Mouse (Mus musculus): Measurements from ENCODE around the gene Epb41. TPM values are rescaled to one million over a fixed set of nuclear protein-coding genes. Genes with fewer than 3 reads are reported as not detected.

The Epb41 gene
- polyA plus RNA-seq, 1 experiment = 22.7 TPM

- no peak for DNase-seq (ENCODE audit: low read depth)
Measured at GRCm38 (mm10) chr4:132074077-132074932, 816 bp downstream of the Epb41 start, which contains the start of gene Gm10300. Gm10300 (plus strand) TSS chr4:132074697.

GRCm38 (mm10) chr4:132072946-132073345, 2.2 kb downstream of the Epb41 start:
- DNase-seq (ENCODE audit: low read depth) = no peak

GRCm38 (mm10) chr4:132072156-132072555, 3.0 kb downstream of the Epb41 start:
- no peak for DNase-seq (ENCODE audit: low read depth)

- DNase-seq (ENCODE audit: low read depth) = no peak
Measured at GRCm38 (mm10) chr4:132071674-132072073, 3.4 kb downstream of the Epb41 start.

- DNase-seq (ENCODE audit: low read depth) = no peak
Measured at GRCm38 (mm10) chr4:132067938-132068235, 7.2 kb downstream of the Epb41 start.

GRCm38 (mm10) chr4:132067112-132067937, 7.8 kb downstream of the Epb41 start:
- DNase-seq (ENCODE audit: low read depth) = no peak

GRCm38 (mm10) chr4:132066101-132066773, 8.9 kb downstream of the Epb41 start:
- no peak for DNase-seq (ENCODE audit: low read depth)

GRCm38 (mm10) chr4:132065578-132065977, 9.5 kb downstream of the Epb41 start:
- DNase-seq (ENCODE audit: low read depth) = no peak

- no peak for DNase-seq (ENCODE audit: low read depth)
Measured at GRCm38 (mm10) chr4:132064550-132064949, 10.6 kb downstream of the Epb41 start.

GRCm38 (mm10) chr4:132062934-132063884, 11.9 kb downstream of the Epb41 start:
- no peak for DNase-seq (ENCODE audit: low read depth)

- no peak for DNase-seq (ENCODE audit: low read depth)
Measured at GRCm38 (mm10) chr4:132062289-132062688, 12.8 kb downstream of the Epb41 start.

- no peak for DNase-seq (ENCODE audit: low read depth)
Measured at GRCm38 (mm10) chr4:132060040-132060832, 14.9 kb downstream of the Epb41 start.

- no peak for DNase-seq (ENCODE audit: low read depth)
Measured at GRCm38 (mm10) chr4:132059541-132059940, 15.6 kb downstream of the Epb41 start.

GRCm38 (mm10) chr4:132057311-132057710, 17.8 kb downstream of the Epb41 start:
- DNase-seq (ENCODE audit: low read depth) = no peak

- no peak for DNase-seq (ENCODE audit: low read depth)
Measured at GRCm38 (mm10) chr4:132051321-132052275, 23.5 kb downstream of the Epb41 start.

- no peak for DNase-seq (ENCODE audit: low read depth)
Measured at GRCm38 (mm10) chr4:132049549-132050200, 25.4 kb downstream of the Epb41 start.

- peak; percentile 30 for DNase-seq (ENCODE audit: low read depth)
Measured at GRCm38 (mm10) chr4:132048995-132049404, 26.1 kb downstream of the Epb41 start.
